Mouse (Mus musculus) kidney, postnatal 10 days (tissue): ENCODE data around the gene Dlg1.

Experiments
- DNase-seq: peaks from one replicate; pipeline ENCODE4 v3.0.0; 2021; ENCODE audit warnings: mixed read lengths

Dlg1 gene

GRCm38 (mm10) chr16:31740704-31741103 is 77.5 kb downstream of the Dlg1 start:
- no peak for DNase-seq

- DNase-seq, result peak; percentile 39
Measured at GRCm38 (mm10) chr16:31750526-31750925, 87.3 kb downstream of the Dlg1 start.

GRCm38 (mm10) chr16:31754172-31755025 is 91.2 kb downstream of the Dlg1 start:
- DNase-seq, result no peak

- DNase-seq, result no peak
Measured at GRCm38 (mm10) chr16:31755053-31755452, 91.8 kb downstream of the Dlg1 start.

- DNase-seq, result no peak
Measured at GRCm38 (mm10) chr16:31756436-31756835, 93.2 kb downstream of the Dlg1 start.

- no peak for DNase-seq
Measured at GRCm38 (mm10) chr16:31757606-31758005, 94.4 kb downstream of the Dlg1 start.

GRCm38 (mm10) chr16:31759416-31759815 is 96.2 kb downstream of the Dlg1 start:
- no peak for DNase-seq

- DNase-seq, result no peak
Measured at GRCm38 (mm10) chr16:31766298-31766697, 103.1 kb downstream of the Dlg1 start.

- no peak for DNase-seq
Measured at GRCm38 (mm10) chr16:31766715-31767114, 103.5 kb downstream of the Dlg1 start.

- no peak for DNase-seq
Measured at GRCm38 (mm10) chr16:31775924-31776323, 112.7 kb downstream of the Dlg1 start.

GRCm38 (mm10) chr16:31781015-31781414 is 117.8 kb downstream of the Dlg1 start:
- peak; percentile 18 for DNase-seq

- DNase-seq, result no peak
Measured at GRCm38 (mm10) chr16:31790056-31790455, 126.8 kb downstream of the Dlg1 start.

GRCm38 (mm10) chr16:31803644-31804043 is 140.4 kb downstream of the Dlg1 start:
- DNase-seq, result no peak

GRCm38 (mm10) chr16:31826049-31826448 is 162.8 kb downstream of the Dlg1 start:
- no peak for DNase-seq

- no peak for DNase-seq
Measured at GRCm38 (mm10) chr16:31830726-31831125, 167.5 kb downstream of the Dlg1 start.

- no peak for DNase-seq
Measured at GRCm38 (mm10) chr16:31832630-31833422, 169.6 kb downstream of the Dlg1 start.

- peak; percentile 19 for DNase-seq
Measured at GRCm38 (mm10) chr16:31834011-31834584, 170.9 kb downstream of the Dlg1 start.

GRCm38 (mm10) chr16:31834662-31835318 is 171.5 kb downstream of the Dlg1 start:
- no peak for DNase-seq

GRCm38 (mm10) chr16:31837362-31837761 is 174.1 kb downstream of the Dlg1 start:
- DNase-seq, result no peak

GRCm38 (mm10) chr16:31844246-31844645 is 181.0 kb downstream of the Dlg1 start:
- no peak for DNase-seq

- DNase-seq, result no peak
Measured at GRCm38 (mm10) chr16:31846763-31847162, 183.5 kb downstream of the Dlg1 start.

GRCm38 (mm10) chr16:31863920-31864319 is 200.7 kb downstream of the Dlg1 start:
- DNase-seq, result peak; percentile 37

- DNase-seq, result no peak
Measured at GRCm38 (mm10) chr16:31865242-31865641, 202.0 kb downstream of the Dlg1 start.
